Mouse (Mus musculus): ENCODE results near the gene Hoxd3. TPM values are rescaled to one million over a fixed set of nuclear protein-coding genes. Genes with fewer than 3 reads are reported as not detected.

The Hoxd3 gene
- polyA plus RNA-seq, 1 experiment, result 23.7 TPM

Other genes starting within 250 kb of the Hoxd3 start
- gene Lnpk, start 132.5 kb upstream of the Hoxd3 start, polyA plus RNA-seq (2012; rRNA removed), result 8.1 and 10.7 TPM in 2 replicates
- gene Evx2, start 52.4 kb upstream of the Hoxd3 start, polyA plus RNA-seq (2012; rRNA removed), result not detected in 2 replicates
- 0.34 and 0.46 TPM in 2 replicates for gene Hoxd13, start 43.6 kb upstream of the Hoxd3 start, polyA plus RNA-seq (2012; rRNA removed)
- 0.09 and 0.13 TPM in 2 replicates for gene Hoxd12, start 36.9 kb upstream of the Hoxd3 start, polyA plus RNA-seq (2012; rRNA removed)
- gene Hoxd11, start 32.4 kb upstream of the Hoxd3 start, polyA plus RNA-seq (2012; rRNA removed), result 0.44 and 0.76 TPM in 2 replicates
- gene Hoxd10, start 20.0 kb upstream of the Hoxd3 start, polyA plus RNA-seq (2012; rRNA removed), result 0.90 and 2.2 TPM in 2 replicates
- 17.1 and 28.9 TPM in 2 replicates for gene Hoxd9, start 14.2 kb upstream of the Hoxd3 start, polyA plus RNA-seq (2012; rRNA removed)
- 43.0 and 80.7 TPM in 2 replicates for gene Hoxd8, start 7.3 kb upstream of the Hoxd3 start, polyA plus RNA-seq (2012; rRNA removed)
- gene Hoxd4, start within 50 bp of the Hoxd3 start, polyA plus RNA-seq (2012; rRNA removed), result 91.6 and 149 TPM in 2 replicates
- 16.4 and 21.3 TPM in 2 replicates for gene Gm28230, start 14.8 kb downstream of the Hoxd3 start, polyA plus RNA-seq (2012; rRNA removed)
- 0.36 and 0.80 TPM in 2 replicates for gene Hoxd1, start 51.1 kb downstream of the Hoxd3 start, polyA plus RNA-seq (2012; rRNA removed)
- gene Mtx2, start 113.9 kb downstream of the Hoxd3 start, polyA plus RNA-seq (2012; rRNA removed), result 50.5 and 64.2 TPM in 2 replicates